Mouse (Mus musculus) erythroblast, embryonic 14.5 days (primary cell): ENCODE data around the gene Camsap2. TPM values are rescaled to one million over a fixed set of nuclear protein-coding genes. Genes with fewer than 3 reads are reported as not detected.

Experiments
- H3K27me3 ChIP-seq: 2 replicates; pipeline ENCODE4 v1.6.1; 2012; ENCODE audit warnings: inconsistent platforms; ENCODE audit not compliant: control insufficient read depth
- H3K36me3 ChIP-seq: 2 replicates; pipeline ENCODE4 v1.6.1; 2012; ENCODE audit warnings: mild to moderate bottlenecking, inconsistent platforms; ENCODE audit not compliant: control insufficient read depth
- H3K4me1 ChIP-seq: 2 replicates; pipeline ENCODE4 v1.6.1; 2012; ENCODE audit warnings: inconsistent platforms; ENCODE audit not compliant: control insufficient read depth
- H3K4me3 ChIP-seq: replicated peaks from 2 replicates; pipeline ENCODE3; 2012; ENCODE audit warnings: moderate library complexity, mild to moderate bottlenecking, inconsistent platforms
- H3K9me3 ChIP-seq: 2 replicates; pipeline ENCODE4 v1.6.1; 2012; ENCODE audit warnings: low read length, inconsistent platforms, mixed read lengths; ENCODE audit not compliant: control insufficient read depth
- GATA1 ChIP-seq: IDR thresholded peaks from 2 replicates; pipeline ENCODE4 v1.6.1; 2012; ENCODE audit warnings: low read length, inconsistent platforms, mixed read lengths
- TAL1 ChIP-seq: IDR thresholded peaks from 3 replicates; pipeline ENCODE4 v1.6.1; 2012; ENCODE audit warnings: low read length, inconsistent platforms, mixed read lengths
- polyA plus RNA-seq: library from polyadenylated mRNA; stranded (reverse); fragments of >175 nt; gene quantifications from 2 replicates; pipeline ENCODE4 v1.2.3, GENCODE M21; 2012

Gene Camsap2
- polyA plus RNA-seq, 1 experiment: 1.1 TPM

DNA sequence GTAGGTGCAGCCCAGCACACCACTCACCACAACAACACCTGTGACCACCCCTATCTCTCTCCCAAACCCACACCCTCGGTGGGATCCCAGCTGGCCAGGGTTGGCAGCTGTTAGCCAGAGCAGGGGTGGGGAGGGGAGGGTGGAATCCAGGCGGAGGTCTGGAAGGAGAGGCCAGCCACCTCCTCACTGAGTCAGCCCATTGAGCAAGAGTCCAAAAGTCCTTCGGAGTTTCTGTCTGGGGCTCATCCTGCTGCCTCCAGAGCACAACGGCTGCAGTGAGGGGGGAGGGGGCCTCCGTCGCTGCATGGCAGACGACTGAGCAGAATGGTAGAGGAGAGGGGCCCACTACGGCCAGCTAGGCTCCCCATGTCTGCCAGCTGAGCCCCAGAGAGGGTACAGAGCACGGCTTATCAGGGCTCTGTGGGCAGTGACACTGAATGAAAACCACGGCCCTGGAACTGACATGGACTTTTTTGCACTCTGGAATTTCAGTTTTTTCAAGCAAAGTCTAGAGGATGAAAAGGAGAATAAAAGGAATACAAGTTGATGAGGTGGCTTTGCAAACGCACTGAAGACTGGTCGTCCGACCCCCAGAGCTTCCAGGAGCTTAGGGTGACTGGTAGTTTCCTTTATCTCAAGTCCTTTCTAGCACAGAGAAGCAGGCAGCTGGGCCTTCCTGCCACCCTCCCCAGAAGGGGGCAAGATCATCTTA is 117.4 kb downstream of the Camsap2 start:
- TF ChIP-seq GATA1 (no peak), TAL1 (no peak)
- peaks cover 58% of the 10 kb centered on the region for H3K27me3 ChIP-seq
- no peak overlapping the region for H3K4me3 ChIP-seq
- H3K9me3 ChIP-seq: no peaks in the 10 kb centered on the region
- H3K36me3 ChIP-seq: no peaks in the 10 kb centered on the region
- H3K4me1 ChIP-seq: peaks cover 6% of the 10 kb centered on the region; the same call in 1 of the 2 replicates

DNA sequence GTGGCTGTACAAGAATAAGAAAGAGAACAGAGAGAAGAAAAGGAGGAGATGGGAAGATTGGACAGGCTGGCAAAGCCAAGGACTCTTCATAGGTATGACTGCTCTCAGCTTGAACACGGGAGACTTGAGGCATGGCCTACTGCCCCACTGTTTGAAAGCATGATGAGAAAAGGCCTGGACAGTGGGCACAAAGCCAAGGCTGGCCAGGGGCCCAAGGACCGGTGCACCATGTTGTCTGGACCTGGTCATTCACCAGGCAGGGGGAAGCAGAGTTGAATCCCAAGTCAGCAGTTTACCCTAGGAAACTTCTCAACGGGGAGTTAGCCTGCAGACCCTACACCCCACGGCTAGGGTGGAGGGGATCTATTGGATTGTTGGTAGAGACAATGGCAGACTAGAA is 118.0 kb downstream of the Camsap2 start:
- TF ChIP-seq GATA1 (no peak), TAL1 (no peak)
- H3K4me1 ChIP-seq: peaks cover 6% of the 10 kb centered on the region; the same call in 1 of the 2 replicates
- H3K4me3 ChIP-seq: no peak overlapping the region
- no peaks in the 10 kb centered on the region for H3K9me3 ChIP-seq
- H3K27me3 ChIP-seq: peaks cover 52% of the 10 kb centered on the region
- H3K36me3 ChIP-seq: no peaks in the 10 kb centered on the region

DNA sequence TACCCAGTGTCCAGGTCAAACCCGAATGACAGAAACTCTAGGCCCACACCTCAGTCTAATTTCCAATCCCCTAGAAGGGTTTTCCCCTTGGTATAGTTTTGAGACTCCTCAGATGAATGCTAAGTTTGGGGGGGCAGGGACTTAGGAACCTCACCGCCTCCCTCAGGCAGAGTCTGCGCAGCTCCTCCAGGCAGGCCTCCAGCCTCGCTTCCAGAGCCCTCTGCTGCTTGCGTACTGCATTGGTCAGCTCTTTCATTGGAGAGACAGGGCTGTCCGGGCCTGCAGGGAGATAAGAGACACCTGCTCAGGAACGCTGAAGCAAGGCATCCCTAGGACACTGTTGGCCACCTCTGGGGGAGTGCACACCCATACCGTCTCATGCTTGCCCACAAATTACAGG is 119.3 kb downstream of the Camsap2 start:
- Histone ChIP-seq H3K9me3 (no peaks in the 10 kb centered on the region), H3K36me3 (no peaks in the 10 kb centered on the region), H3K4me3 (no peak overlapping the region), H3K4me1 (peaks cover 6% of the 10 kb centered on the region; the same call in 1 of the 2 replicates), H3K27me3 (peaks cover 43% of the 10 kb centered on the region)
- TF ChIP-seq GATA1 (no peak), TAL1 (no peak)

DNA sequence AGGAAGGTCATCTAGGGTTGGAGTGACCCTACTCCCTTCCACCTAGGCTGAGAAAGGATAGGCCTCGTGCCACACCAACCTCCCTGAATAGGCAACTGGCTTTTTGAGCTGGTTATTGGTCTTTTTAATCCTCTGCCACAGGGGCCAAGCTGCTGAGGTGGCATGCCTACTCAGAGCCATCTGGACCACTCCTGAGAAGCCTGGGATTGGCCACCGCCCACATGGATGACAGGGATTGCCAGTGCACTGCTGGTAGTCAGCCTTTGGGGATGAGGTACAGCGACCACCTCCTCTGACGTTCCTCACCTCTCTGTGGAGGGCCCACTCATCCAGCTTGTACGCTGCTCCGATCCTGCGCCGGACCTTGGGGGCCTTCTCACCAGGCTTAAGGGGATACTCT is 120.1 kb downstream of the Camsap2 start:
- no peaks in the 10 kb centered on the region for H3K9me3 ChIP-seq
- H3K4me1 ChIP-seq: peaks cover 6% of the 10 kb centered on the region; the same call in 1 of the 2 replicates
- no peaks in the 10 kb centered on the region for H3K36me3 ChIP-seq
- no peak overlapping the region for H3K4me3 ChIP-seq
- no peak for TF ChIP-seq TAL1
- TF ChIP-seq GATA1: no peak
- peaks cover 37% of the 10 kb centered on the region for H3K27me3 ChIP-seq

DNA sequence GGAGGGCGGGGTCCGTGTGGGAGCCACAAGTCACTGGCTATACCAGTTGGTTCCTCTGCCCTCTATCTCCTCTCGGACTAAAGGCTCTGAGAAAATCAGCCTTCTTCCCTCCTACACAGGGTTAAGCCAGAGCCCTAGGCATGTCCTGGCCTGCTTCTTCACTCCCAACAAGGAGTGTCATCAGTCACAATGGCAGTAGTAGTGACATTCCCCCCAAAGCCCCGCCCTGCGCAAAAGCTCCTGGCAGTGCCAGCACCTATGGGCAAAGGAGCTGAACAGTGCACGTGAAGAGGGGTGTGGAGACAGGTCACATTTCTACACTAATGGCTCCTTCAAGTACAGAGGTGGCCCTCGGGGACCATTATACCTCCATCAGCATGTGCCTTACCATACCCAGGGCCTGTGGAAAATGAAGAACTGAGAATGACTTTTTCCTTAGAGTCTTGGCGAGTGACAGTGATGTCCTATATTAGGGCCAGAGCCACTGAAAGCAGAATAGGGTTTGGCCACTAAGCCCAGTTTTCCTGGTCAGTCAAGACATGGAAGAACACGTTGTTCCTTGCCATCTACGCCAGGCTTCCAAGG is 122.1 kb downstream of the Camsap2 start:
- no peaks in the 10 kb centered on the region for H3K9me3 ChIP-seq
- H3K4me1 ChIP-seq: peaks cover 4% of the 10 kb centered on the region; the same call in 1 of the 2 replicates
- TF ChIP-seq GATA1 (no peak), TAL1 (no peak)
- peaks cover 19% of the 10 kb centered on the region for H3K27me3 ChIP-seq
- H3K36me3 ChIP-seq: no peaks in the 10 kb centered on the region
- H3K4me3 ChIP-seq: no peak overlapping the region

DNA sequence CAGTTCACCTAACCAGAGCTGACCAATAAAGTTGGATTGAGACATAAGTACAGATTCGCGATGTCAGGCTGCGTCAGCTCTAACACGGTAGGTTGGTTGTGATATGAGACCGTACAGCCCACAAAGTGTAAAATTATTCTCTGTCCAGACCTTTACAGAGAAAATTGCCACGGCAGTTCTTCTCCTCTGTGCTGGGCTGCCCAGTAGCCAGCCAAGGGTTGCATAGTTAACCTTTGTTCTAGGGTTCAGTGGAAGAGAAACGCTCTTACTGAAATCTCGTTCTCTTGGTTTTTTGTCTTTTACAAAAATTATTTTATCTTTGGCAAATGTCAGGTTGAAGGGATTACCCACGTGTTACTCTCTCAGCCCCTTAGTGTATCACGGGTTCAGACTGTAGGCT is 123.5 kb downstream of the Camsap2 start:
- TF ChIP-seq TAL1 (no peak), GATA1 (no peak)
- H3K4me1 ChIP-seq: no peaks in the 10 kb centered on the region
- no peak overlapping the region for H3K4me3 ChIP-seq
- peaks cover 17% of the 10 kb centered on the region for H3K27me3 ChIP-seq
- no peaks in the 10 kb centered on the region for H3K36me3 ChIP-seq
- no peaks in the 10 kb centered on the region for H3K9me3 ChIP-seq

DNA sequence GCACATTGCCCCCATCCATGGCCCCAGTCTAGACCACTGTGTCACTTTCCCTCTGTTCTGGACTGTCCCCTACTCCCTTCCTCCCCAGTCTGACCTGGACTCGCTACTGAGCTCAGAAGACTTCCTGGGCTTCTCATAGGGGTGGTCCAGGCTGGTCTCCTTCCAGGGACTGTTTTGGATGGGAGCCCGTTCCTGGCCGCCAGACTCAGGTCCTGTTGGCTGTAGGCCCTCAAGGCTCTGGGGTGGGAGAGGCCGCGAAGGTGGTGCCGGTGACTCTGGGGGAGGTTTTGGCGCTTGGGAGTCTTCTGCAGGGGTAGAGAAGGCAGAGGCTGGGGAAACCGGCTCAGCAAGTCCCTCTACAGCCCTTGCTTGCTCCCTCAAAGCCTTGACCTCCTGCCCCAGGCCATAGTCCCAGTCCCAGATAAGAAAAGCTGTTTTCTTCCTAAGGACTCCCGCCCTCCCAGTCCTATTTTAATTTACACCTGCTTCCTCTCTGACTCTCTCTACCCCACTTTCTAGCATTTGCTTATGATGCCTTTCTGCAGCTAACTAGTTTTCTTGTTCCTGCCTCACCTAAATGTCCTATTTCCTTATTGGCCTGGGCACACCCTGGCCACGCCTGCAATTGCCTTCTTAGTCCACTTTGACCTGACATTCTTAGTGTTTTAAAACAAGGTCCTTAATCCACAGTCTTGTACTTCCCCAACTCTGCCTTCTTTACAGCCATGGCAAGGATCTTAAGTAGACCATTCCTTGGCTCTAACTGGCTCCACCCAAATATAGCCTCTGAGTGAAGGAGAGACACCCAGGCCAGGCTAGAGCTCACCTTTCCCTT is 125.7 kb downstream of the Camsap2 start:
- Histone ChIP-seq H3K4me1 (no peaks in the 10 kb centered on the region), H3K36me3 (no peaks in the 10 kb centered on the region), H3K4me3 (no peak overlapping the region), H3K27me3 (peaks cover 16% of the 10 kb centered on the region), H3K9me3 (no peaks in the 10 kb centered on the region)
- TF ChIP-seq TAL1: no peak
- TF ChIP-seq GATA1: no peak

Other genes with a start within 250 kb of the Camsap2 start
- gene Kif21b, start 214.7 kb downstream of the Camsap2 start, polyA plus RNA-seq: 0.03 and 0.15 TPM in 2 replicates
- not detected in 2 replicates for gene Mroh3, start 133.3 kb downstream of the Camsap2 start, polyA plus RNA-seq
- gene Inava, start 111.8 kb downstream of the Camsap2 start, polyA plus RNA-seq: not detected in 2 replicates
- 0.04 TPM in 1 of 2 replicates, not detected in the other for gene Gpr25, start 85.2 kb downstream of the Camsap2 start, polyA plus RNA-seq
- gene Ddx59, start 69.2 kb upstream of the Camsap2 start, polyA plus RNA-seq: 0.07 and 0.09 TPM in 2 replicates
- 0.43 and 0.44 TPM in 2 replicates for gene Kif14, start 120.2 kb upstream of the Camsap2 start, polyA plus RNA-seq